Mouse (Mus musculus) forebrain, embryonic 14.5 days (tissue): ENCODE measurements at regions not wholly inside any gene's neighbourhood (a gene's known extent, or its start where the extent isn't known, plus 50 kb on each side); places are given as distances from the start of the nearest gene placed in this dataset. TPM values are rescaled to one million over a fixed set of nuclear protein-coding genes. Genes with fewer than 3 reads are reported as not detected.

Experiments used
- ATAC-seq: fragments of 200-750 bp; cut with Nextera tagmentation; 2 replicates; pipeline ENCODE4 v1.8.0; 2017; ENCODE audit warnings: mild to moderate bottlenecking, moderate library complexity
- DNase-seq: peaks from one replicate; pipeline ENCODE4 v3.0.0-alpha.2; 2015; ENCODE audit warnings: low spot score
- H3K27ac ChIP-seq: fragments of 300-500 bp; sonication (generic); 2 replicates; pipeline ENCODE4 v1.5.1; 2014; ENCODE audit warnings: low read depth, mild to moderate bottlenecking, control low read depth, low read length, moderate library complexity
- H3K27me3 ChIP-seq: fragments of 300-500 bp; sonication (generic); replicated peaks from 2 replicates; pipeline ENCODE4 v1.6.1; 2014; ENCODE audit warnings: low read length, control low read depth, mixed read lengths; ENCODE audit not compliant: control insufficient read depth, insufficient read depth
- H3K36me3 ChIP-seq: fragments of 300-500 bp; sonication (generic); 2 replicates; pipeline ENCODE4 v1.6.1; 2014; ENCODE audit warnings: low read length, control low read depth; ENCODE audit not compliant: control insufficient read depth, insufficient read depth
- H3K4me1 ChIP-seq: fragments of 300-500 bp; sonication (generic); 2 replicates; pipeline ENCODE4 v1.6.1; 2014; ENCODE audit warnings: antibody characterized with exemption, low read length, control low read depth; ENCODE audit not compliant: control insufficient read depth, insufficient read depth
- H3K4me2 ChIP-seq: fragments of 300-500 bp; sonication (generic); 2 replicates; pipeline ENCODE4 v1.6.1; 2014; ENCODE audit warnings: mild to moderate bottlenecking, control low read depth, low read length
- H3K4me3 ChIP-seq: fragments of 300-500 bp; sonication (generic); 2 replicates; pipeline ENCODE4 v1.5.1; 2014; ENCODE audit warnings: low read depth, low read length, control low read depth
- H3K9ac ChIP-seq: fragments of 300-500 bp; sonication (generic); 2 replicates; pipeline ENCODE4 v1.6.1; 2014; ENCODE audit warnings: mild to moderate bottlenecking, low read length, control low read depth, moderate library complexity
- H3K9me3 ChIP-seq: fragments of 300-500 bp; sonication (generic); replicated peaks from 2 replicates; pipeline ENCODE4 v1.6.1; 2016; ENCODE audit warnings: low read length, control low read depth, mixed read lengths; ENCODE audit not compliant: control insufficient read depth
- WGBS: fragments of 180-500 bp; shearing (Covaris S2); extraction: QIAGEN DNeasy Blood & Tissue Kit; methylation state at CpG from one replicate; pipeline ENCODE4 v1.1.7; 2014; 5-methylcytosine and 5-hydroxymethylcytosine counted together
- microRNA-seq: library from miRNA; unstranded; fragments of <30 nt; microRNA quantifications from one replicate; pipeline ENCODE4, GENCODE M21; 2016

DNA sequence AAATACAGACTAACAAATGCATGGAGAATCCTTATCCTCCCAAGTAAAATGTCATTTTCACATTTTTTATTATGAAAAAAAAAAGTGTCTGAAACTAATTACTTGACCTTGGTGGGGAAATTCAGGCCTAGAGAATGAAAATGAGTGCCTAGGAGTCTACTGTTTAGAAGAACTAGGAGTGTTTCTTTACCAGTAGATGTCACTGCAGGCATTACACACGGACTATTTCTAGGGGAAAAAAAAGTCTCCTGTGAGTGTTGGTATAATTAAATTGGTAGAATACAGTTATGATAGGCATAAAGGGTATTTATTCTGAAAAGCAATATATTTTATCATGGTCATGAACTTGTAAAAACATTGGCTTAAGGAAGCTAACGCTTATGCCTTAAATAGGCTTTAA, 55.5 kb upstream of the Mpdz start:
- no peaks in the 10 kb centered on the region for H3K9me3 ChIP-seq
- ATAC-seq (no peak; the same call in 1 of the 2 replicates), DNase-seq (peak; percentile 82)
- no peak overlapping the region for H3K4me3 ChIP-seq
- no peaks in the 10 kb centered on the region for H3K36me3 ChIP-seq
- 58% methylated on average over 2 of the region's 2 CpGs for WGBS
- H3K4me1 ChIP-seq, result no peaks in the 10 kb centered on the region
- H3K4me2 ChIP-seq, result no peak overlapping the region
- no peak overlapping the region for H3K27ac ChIP-seq
- no peaks in the 10 kb centered on the region for H3K27me3 ChIP-seq
- H3K9ac ChIP-seq, result no peak overlapping the region

DNA sequence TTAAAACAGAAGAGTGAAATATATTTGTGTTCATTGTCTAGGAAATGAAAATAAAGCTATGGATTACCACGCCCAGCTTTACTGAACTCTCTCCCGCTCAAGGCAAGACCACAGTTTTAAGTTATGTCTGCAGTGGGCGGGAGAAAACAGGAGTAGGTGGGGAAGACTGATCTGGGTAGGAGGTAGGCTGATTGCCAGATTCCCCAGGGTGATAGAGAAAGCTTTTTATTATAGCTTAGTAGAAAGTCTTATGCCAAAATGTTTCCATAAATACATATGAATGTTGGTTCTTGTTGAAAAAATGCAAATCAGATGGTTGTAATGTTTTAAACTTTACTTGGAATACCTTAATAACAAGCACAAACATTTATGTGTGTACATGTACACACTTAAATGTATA, 50.2 kb upstream of the Mpdz start:
- H3K9me3 ChIP-seq, result no peaks in the 10 kb centered on the region
- 81% methylated on average over 3 of the region's 3 CpGs for WGBS
- no peak for ATAC-seq
- DNase-seq, result no peak
- H3K9ac ChIP-seq, result no peak overlapping the region
- H3K4me3 ChIP-seq, result no peak overlapping the region
- no peak overlapping the region for H3K4me2 ChIP-seq
- H3K27me3 ChIP-seq, result no peaks in the 10 kb centered on the region
- no peaks in the 10 kb centered on the region for H3K36me3 ChIP-seq
- H3K4me1 ChIP-seq, result no peaks in the 10 kb centered on the region
- no peak overlapping the region for H3K27ac ChIP-seq

Small RNA genes lying in the stretch of these regions (microRNA-seq; reads per million reads assigned to microRNA genes)
- not detected for gene Gm22402
